Mouse (Mus musculus): ENCODE results near the gene Smug1.

GRCm38 (mm10) chr15:103163182-103163919, 3.5 kb downstream of the Smug1 start:
- TF ChIP-seq EP300 (optimal IDR thresholded peaks at IDR 0.05) (no peak), CTCF (IDR thresholded peaks at IDR 0.05; ENCODE audit: low read depth) (no peak)

Data from stomach, postnatal 0 days (tissue).